Mouse (Mus musculus) small intestine, adult 2 months (tissue): ENCODE measurements around the gene Peli2.

Experiments
- CTCF ChIP-seq: fragments of 200-500 bp; IDR thresholded peaks from 2 replicates; pipeline ENCODE4 v1.5.1; 2012; ENCODE audit warnings: low read depth, mild to moderate bottlenecking, control low read depth, inconsistent platforms, low read length, moderate library complexity, mixed read lengths; ENCODE audit not compliant: insufficient replicate concordance, insufficient read length; ENCODE audit errors: extremely low read depth
- POLR2A ChIP-seq: fragments of 200-500 bp; IDR thresholded peaks from 2 replicates; pipeline ENCODE4 v1.6.1; 2012; ENCODE audit warnings: low read depth, mild to moderate bottlenecking, control low read depth, inconsistent platforms, low read length, moderate library complexity

- no peak for TF ChIP-seq CTCF
- TF ChIP-seq POLR2A: no peak
Measured at GRCm38 (mm10) chr14:48263146-48263545, 142.5 kb downstream of the Peli2 start.
